Mouse (Mus musculus): ENCODE results near the gene Gm21981.

Gm21981 gene

DNA sequence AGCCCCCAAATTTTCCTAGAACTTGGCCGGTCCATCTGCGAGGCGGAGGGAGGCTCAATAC is at the start of gene Gm21981:
TSS of gene Gm21981 (minus strand) at position 14 of the 61 bp plus-strand sequence.
- no peak for DNase-seq (ENCODE audit: low spot score in 2 of 2)

GRCm38 (mm10) chr17:47742991-47743734 is 48.9 kb upstream of the Gm21981 start:
- no peak for DNase-seq (ENCODE audit: low spot score in 2 of 2)

DNA sequence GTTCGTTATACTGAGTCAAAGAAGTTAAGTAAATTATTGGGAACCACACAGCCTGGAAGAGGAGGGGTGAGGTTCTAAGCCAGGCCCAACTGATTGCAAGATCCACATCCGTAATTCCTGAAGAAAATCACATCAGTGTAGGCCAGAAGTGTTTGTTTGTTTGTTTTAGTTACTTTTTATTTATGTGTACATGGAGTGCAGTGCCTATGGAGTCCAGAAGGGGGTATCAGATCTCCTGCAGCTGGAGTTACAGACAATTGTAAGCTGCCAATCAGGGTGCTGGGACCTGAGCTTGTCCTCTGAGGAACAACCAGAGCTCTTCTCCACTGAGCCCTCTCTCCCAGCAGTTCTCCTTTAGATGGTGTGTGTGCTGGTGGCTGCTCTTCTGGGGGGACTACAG is 45.9 kb upstream of the Gm21981 start:
- no peak for DNase-seq (ENCODE audit: low spot score in 2 of 2)

DNA sequence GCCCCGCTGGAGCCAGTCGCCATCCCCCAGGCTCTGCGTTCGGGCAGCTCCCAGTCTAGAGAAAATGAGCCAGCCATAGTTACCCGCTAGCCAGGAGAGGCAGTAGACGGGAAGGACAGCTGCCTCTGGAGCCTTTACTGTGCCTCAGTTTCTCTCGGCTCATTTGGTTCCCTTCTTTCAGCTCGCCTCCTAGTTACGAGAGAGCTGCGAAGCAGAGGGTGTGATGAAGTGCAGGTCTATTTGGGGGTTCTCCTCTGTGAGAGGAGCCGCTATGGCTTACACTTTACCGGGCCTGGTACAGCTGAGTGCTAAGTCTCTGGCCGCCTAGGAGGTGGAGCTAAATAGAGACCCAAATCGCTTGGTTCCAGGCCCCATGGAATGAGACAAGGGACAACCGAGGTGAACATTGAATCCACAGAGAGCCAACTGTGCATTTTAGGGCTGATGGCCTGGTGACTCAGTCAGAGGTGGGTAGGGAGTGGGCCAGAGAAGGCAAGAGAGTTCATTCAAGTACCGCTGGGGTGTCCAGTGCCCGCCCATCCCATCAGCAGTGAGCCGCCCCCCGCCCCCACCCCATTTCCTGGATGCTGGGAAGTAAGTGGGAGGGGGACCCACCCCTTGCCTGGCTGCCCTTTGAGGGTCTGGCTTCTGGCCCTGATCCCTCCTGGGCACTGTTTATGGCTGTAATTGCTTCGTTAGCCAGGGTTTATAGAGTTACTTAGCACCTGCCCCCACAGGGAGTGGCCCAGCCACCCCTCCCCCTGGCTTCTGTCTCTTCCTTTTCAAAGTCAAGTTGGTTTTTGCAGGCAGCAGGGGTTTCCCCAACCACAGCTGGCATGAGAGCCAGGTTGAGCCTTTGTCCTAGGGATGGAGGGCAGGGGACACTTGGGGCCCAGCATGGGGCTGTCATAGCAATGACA is 44.9 kb upstream of the Gm21981 start:
- no peak for DNase-seq (ENCODE audit: low spot score in 2 of 2)

DNA sequence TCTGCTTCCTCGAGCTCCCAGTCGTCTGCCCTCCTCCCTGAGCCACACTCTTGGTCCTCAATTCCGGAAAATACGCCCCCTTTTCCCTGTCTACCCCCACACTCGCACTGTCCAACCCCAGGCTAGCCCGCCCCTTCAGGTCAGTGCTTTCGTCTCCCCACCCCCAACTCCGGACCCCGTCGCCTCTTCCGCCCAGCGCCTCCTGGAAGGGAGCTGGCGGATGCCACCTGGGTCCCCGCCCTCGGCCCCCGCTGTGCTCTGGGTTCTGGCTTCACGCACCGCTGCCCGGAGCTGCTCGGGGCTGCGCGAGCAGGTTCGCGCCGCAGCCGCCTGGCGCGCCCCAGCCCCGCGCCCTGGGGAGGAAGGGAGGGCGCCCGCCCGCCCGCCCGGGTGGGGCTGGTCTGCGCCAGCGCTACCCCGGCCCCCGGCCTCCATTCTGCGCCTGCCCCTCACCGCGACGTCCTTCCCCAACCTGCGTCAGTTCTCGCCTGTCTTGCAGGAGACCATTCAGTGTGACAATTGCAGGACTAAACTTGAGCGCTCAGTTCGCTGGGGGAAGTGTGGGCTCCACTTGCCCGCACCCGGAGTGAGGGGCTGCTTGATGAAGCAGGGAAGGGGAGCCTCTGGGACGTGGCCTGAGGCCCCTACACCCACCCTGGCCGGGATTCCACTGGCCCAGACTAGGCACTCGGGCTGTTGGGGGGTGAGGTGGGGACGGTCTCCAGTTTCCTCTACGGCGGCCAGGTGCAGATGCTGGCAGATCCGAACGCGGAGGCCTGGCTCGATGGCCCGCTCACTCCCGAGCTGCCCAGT is 44.0 kb upstream of the Gm21981 start:
- no peak for DNase-seq (ENCODE audit: low spot score in 2 of 2)

DNA sequence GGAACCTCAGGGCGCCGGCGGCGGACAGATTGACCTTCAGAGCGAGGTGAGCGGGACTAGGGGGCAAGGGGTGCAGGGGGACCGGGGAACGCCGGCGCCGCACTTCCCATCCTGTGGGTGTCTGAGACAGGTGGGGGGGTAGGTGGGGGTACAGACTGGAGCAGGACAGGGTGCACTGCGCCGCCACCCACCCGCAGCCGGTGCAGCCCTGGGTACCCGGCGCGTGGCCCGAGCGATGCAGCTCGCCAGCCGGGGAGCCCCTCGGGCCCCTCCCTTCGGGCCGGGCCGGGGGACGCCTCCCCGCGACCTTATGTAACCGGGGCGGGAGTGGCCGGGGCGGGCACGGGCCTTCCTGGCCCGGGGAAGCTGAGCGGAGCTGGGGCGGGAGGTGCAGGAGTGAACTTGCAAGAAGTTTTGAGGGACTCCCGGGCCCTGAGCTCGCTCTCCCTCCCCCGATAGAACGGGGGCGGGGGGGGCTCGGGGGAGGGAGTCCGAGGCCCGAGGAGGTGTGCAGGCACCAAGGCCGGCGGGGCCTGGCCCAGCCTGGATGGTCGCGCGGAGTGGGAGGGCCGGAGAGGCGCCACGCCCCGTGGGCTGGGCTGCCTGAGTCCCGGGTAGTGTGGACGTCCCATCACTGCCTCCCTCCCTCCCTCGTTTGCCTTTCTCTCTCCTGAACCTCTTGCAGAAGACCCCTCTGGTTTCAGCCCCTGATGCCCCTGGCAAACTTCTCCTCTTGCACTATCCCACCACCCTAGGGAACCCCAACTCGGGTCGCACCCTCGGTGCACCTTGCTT is 43.2 kb upstream of the Gm21981 start:
- DNase-seq (ENCODE audit: low spot score in 2 of 2) = peak; percentile 84 to 90

DNA sequence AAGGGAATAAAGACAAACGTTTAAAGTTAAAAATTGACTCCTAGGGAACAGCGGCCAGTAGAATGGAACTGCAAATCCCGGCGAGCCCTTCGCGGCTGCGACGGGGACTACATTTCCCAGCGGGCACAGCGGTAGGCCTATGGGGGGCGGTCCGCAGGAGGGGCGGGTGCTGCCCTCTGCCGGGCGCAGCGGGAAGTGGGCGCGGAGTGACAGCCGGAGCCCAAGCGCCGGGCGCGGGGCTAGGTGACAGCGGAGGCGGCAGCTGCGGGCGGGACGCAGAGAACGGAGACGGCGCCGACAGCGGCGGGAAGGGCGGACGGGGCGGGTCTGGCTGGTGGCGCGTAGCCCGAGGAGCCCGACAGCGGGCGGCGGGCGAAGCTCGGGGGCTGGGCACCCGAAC is 42.6 kb upstream of the Gm21981 start, which contains the start of gene Tfeb:
TSS of gene Tfeb (plus strand) at position 175 of the 400 bp plus-strand sequence.
- DNase-seq (ENCODE audit: low spot score in 2 of 2) = peak; percentile 93 to 97

GRCm38 (mm10) chr17:47735553-47736100 is 41.4 kb upstream of the Gm21981 start:
- no peak for DNase-seq (ENCODE audit: low spot score in 2 of 2)

- DNase-seq (ENCODE audit: low spot score in 2 of 2) = no peak
Measured at GRCm38 (mm10) chr17:47730633-47731575, 36.6 kb upstream of the Gm21981 start.

- no peak for DNase-seq (ENCODE audit: low spot score in 2 of 2)
Measured at GRCm38 (mm10) chr17:47726566-47726965, 32.3 kb upstream of the Gm21981 start, which contains the start of gene Pgc. Gene Pgc, plus strand, starts transcription at chr17:47726842.

GRCm38 (mm10) chr17:47721183-47721582 is 26.9 kb upstream of the Gm21981 start:
- DNase-seq (ENCODE audit: low spot score in 2 of 2) = no peak

- DNase-seq (ENCODE audit: low spot score in 2 of 2) = no peak
Measured at GRCm38 (mm10) chr17:47715037-47715436, 20.8 kb upstream of the Gm21981 start.

- DNase-seq (ENCODE audit: low spot score in 2 of 2) = no peak
Measured at GRCm38 (mm10) chr17:47712889-47713571, 18.8 kb upstream of the Gm21981 start.

DNA sequence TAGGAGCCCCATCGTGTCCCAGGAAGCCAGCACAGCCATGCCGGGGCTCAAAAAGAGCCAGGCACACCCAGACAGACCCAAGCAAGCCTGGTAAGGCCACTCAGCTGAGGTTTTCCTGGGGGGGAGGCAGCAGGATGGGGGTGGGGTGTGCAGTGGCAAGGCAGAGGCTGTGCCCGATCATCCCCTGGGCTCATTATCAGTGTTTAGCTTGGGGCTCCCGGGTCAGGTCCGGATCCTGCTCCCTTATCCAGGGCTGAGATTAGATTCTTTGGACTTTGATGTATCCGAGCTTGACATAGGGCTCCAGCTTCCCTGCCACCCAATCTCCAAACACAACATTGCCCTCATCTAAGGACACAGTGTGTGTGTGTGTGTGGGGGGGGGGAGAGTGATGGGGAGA is 17.6 kb upstream of the Gm21981 start:
- DNase-seq (ENCODE audit: low spot score in 2 of 2) = no peak

DNA sequence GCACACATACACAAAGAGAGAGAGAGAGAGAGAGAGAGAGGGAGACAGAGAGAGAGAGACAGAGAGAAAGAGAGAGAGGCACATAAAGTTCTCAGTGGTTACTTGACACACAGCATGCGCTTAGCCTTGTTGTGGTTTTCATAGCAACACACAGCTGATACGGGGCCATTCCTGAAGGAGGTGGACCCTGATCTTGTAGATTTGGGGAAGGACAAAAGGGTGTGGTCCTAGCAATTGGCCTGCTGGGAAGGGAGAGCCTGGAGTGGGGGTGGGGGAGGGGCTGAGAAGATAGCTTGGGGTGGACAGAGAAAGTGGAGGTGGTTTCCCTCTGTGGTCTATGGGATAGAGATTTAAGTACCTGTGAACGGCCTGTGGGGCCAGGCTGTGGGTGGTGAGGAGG is 15.8 kb upstream of the Gm21981 start:
- DNase-seq (ENCODE audit: low spot score in 2 of 2) = no peak

GRCm38 (mm10) chr17:47708972-47709371 is 14.7 kb upstream of the Gm21981 start:
- no peak for DNase-seq (ENCODE audit: low spot score in 2 of 2)

DNA sequence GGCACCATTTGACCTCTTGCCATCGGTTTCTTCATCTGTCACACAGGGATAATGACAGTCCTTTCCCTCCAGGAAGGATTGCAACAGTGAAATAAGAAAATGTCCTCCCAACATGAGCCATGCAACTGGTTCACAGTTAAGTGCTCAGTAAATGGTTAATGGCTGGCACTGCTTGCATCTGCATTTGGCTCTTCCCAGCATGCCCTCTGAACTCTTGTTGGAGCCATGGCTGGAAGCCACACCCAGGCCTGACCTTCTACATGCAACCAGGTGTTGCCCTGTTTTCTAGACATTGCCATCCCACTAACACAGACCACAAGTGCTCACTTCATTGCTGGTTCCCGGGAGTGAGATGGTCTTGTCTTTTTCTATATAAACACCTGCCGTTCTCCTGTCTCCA is 13.7 kb upstream of the Gm21981 start:
- no peak for DNase-seq (ENCODE audit: low spot score in 2 of 2)

DNA sequence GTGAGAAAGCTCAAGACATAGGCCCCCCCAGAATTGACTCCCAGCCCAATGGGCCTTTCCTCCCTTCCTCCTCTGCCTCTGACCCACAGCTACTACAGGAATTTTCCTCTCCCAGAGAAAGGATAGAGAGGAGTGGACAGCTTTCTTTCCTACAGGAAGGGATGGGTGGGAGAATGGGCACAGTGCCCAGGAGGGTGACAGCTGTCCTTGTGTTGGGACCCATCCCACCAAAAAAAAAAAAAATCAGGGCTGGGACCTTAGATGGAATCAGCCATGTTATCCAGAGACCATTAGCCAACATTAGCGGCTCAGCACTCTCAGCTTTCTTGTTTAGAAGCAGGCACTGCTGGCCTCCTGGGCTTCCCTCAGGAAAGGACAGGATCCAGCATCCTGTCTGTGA is 11.9 kb upstream of the Gm21981 start:
- no peak for DNase-seq (ENCODE audit: low spot score in 2 of 2)

- DNase-seq (ENCODE audit: low spot score in 2 of 2) = no peak
Measured at GRCm38 (mm10) chr17:47704692-47705091, 10.4 kb upstream of the Gm21981 start.

DNA sequence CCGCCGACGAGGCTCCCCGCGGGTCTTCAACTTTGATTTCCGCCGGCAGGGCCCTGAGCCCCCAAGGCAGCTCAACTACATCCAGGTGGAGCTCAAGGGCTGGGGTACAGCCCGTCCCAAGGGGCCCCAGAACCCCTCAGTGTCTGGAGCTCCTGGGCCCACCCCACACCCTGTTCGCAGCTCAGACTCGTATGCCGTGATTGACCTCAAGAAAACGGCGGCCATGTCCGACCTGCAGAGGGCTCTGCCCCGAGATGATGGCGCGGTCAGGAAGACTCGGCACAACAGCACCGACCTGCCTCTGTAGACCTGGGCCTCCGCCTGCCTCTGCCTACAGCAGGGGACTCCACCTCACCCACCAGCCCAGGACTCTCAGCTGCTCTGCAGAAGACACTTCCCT is 9.3 kb upstream of the Gm21981 start:
- DNase-seq (ENCODE audit: low spot score in 2 of 2) = no peak

Data from urinary bladder, postnatal 36 days (tissue).